Mouse (Mus musculus): ENCODE measurements around the gene Pemt.

GRCm38 (mm10) chr11:60073936-60074502 is 27.7 kb upstream of the Pemt start:
- TF ChIP-seq CTCF (IDR thresholded peaks at IDR 0.05; ENCODE audit: low read depth) (no peak), EP300 (optimal IDR thresholded peaks at IDR 0.05) (no peak)
